Mouse (Mus musculus): ENCODE measurements at regions not wholly inside any gene's neighbourhood (a gene's known extent, or its start where the extent isn't known, plus 50 kb on each side); places are given as distances from the start of the nearest gene placed in this dataset.

DNA sequence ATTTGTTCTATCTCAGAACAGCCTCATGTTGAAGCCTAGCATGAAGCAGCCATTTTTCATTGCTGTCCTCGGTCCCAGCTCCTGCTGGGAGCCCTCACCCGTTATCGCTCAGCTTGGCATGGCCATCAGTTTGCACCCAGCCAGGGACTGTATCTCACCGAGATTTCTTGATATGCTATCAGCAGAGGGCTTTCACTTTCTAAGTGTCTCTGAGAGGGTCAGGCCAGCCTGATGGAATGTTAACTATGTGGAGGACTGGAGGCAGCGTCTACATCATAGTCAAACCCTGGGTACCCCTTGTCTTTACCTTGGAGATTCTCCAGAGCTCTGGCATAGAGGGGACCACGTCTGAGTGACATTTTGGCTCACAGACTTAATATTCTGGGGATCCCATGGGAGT, 84.9 kb upstream of the 4930535I16Rik start:
- TF ChIP-seq POLR2A (IDR thresholded peaks at IDR 0.05; ENCODE audit: borderline replicate concordance, extremely low read depth, insufficient read depth, insufficient read length, poor library complexity, severe bottlenecking) (no peak), CTCF (IDR thresholded peaks at IDR 0.05; ENCODE audit: borderline replicate concordance, extremely low read depth, insufficient read depth, insufficient read length) (no peak)

Measured in brain, embryonic 14.5 days (tissue).